Comparison of ENCODE assay signal across 27 mouse cellular contexts in the genomic region with DNA sequence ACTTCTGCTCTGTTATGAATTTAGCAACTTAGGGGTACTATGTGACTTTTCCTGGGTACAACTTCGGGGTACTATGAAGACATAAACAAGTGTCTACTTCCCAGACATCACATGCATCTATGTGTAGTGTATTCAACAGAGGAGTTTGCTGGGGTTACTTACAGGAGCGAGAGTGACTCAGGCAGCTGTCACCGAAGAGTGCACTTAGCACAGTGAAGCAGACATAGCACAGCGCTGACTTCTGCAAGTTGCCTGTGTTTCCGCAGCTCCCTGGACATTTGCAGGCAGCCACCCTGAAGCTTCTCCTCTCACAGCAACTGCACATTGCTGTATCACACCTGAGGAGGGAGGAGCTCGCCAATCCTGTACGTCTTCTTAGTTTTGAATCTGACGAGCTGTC. TPM values are rescaled to one million over a fixed set of nuclear protein-coding genes. Genes with fewer than 3 reads are reported as not detected.
A peak's percentile ranks its signal among the peaks of the same experiment; 100 is the strongest.
DNase-seq lines count a peak whose midpoint lies in the region; ATAC-seq and TF ChIP-seq lines count a peak whose summit lies in the region.
"Had no signal": no experiment of that assay in that cellular context is flagged by ENCODE, and none has a peak within 500 bp of the region (broad histone marks: within the 10 kb centered on the region; RNA-seq: fewer than 3 reads in every experiment).

No protein-coding gene starts in this region.

- H3K27me3 ChIP-seq in intestine, embryonic 14.5 days (replicated peaks; ENCODE audit: control insufficient read depth, insufficient read depth, low read length): no peaks in the 10 kb centered on the region
- H3K27me3 ChIP-seq in intestine, postnatal 0 days (replicated peaks; ENCODE audit: control insufficient read depth, insufficient read depth, low read length): no peaks in the 10 kb centered on the region
- H3K27me3 ChIP-seq in myocyte (ENCODE audit: control insufficient read depth, insufficient read depth, insufficient read length): no peaks in the 10 kb centered on the region
- H3K27me3 ChIP-seq: CH12.LX; embryonic facial prominence, embryonic 13.5 days; embryonic facial prominence, embryonic 15.5 days; forebrain, embryonic 12.5 days; Patski had no signal

- no peaks in the 10 kb centered on the region for H3K79me2 ChIP-seq in myocyte (ENCODE audit: control insufficient read depth, insufficient read depth)

- no peaks in the 10 kb centered on the region for H3K4me1 ChIP-seq in intestine, embryonic 14.5 days (replicated peaks; ENCODE audit: control insufficient read depth, insufficient read depth, low read length)
- H3K4me1 ChIP-seq in intestine, postnatal 0 days (replicated peaks; ENCODE audit: control insufficient read depth, insufficient read depth, low read length): no peaks in the 10 kb centered on the region
- H3K4me1 ChIP-seq: embryonic facial prominence, embryonic 13.5 days; forebrain, embryonic 10.5 days; forebrain, embryonic 12.5 days had no signal

- no peak overlapping the region for H3K27ac ChIP-seq in intestine, embryonic 14.5 days (ENCODE audit: low read depth)
- H3K27ac ChIP-seq in intestine, postnatal 0 days (ENCODE audit: low read depth, low read length): no peak overlapping the region
- H3K27ac ChIP-seq: embryonic facial prominence, embryonic 13.5 days; embryonic facial prominence, embryonic 15.5 days; forebrain, embryonic 10.5 days; forebrain, embryonic 12.5 days had no signal

- H3K4me2 ChIP-seq in intestine, embryonic 14.5 days (ENCODE audit: low read length): no peak overlapping the region
- H3K4me2 ChIP-seq in intestine, postnatal 0 days (replicated peaks; ENCODE audit: low read depth): no peak overlapping the region
- no peak overlapping the region for H3K4me2 ChIP-seq in myocyte (ENCODE audit: low read depth)
- H3K4me2 ChIP-seq: embryonic facial prominence, embryonic 13.5 days; embryonic facial prominence, embryonic 15.5 days; forebrain, embryonic 12.5 days had no signal

- no peaks in the 10 kb centered on the region for H3K36me3 ChIP-seq in intestine, embryonic 14.5 days (ENCODE audit: control insufficient read depth, insufficient read depth, low read length)
- H3K36me3 ChIP-seq in intestine, postnatal 0 days (ENCODE audit: control insufficient read depth, insufficient read depth): no peaks in the 10 kb centered on the region; the same call in 1 of the 2 replicates
- no peaks in the 10 kb centered on the region for H3K36me3 ChIP-seq in myocyte (ENCODE audit: control insufficient read depth, insufficient read depth)
- H3K36me3 ChIP-seq: embryonic facial prominence, embryonic 13.5 days; embryonic facial prominence, embryonic 15.5 days; forebrain, embryonic 10.5 days; forebrain, embryonic 12.5 days; G1E had no signal

- H3K9me3 ChIP-seq in intestine, embryonic 14.5 days (ENCODE audit: control insufficient read depth, low read length): no peaks in the 10 kb centered on the region
- H3K9me3 ChIP-seq in intestine, postnatal 0 days (ENCODE audit: control insufficient read depth): no peaks in the 10 kb centered on the region
- H3K9me3 ChIP-seq: embryonic facial prominence, embryonic 13.5 days; embryonic facial prominence, embryonic 15.5 days; forebrain, embryonic 10.5 days; forebrain, embryonic 12.5 days; G1E had no signal

- H3K9ac ChIP-seq in intestine, embryonic 14.5 days (ENCODE audit: low read length): no peak overlapping the region
- no peak overlapping the region for H3K9ac ChIP-seq in intestine, postnatal 0 days (ENCODE audit: low read depth, low read length)
- H3K9ac ChIP-seq: embryonic facial prominence, embryonic 13.5 days; embryonic facial prominence, embryonic 15.5 days; forebrain, embryonic 12.5 days had no signal

- no peak for TF ChIP-seq POLR2A in myocyte (IDR thresholded peaks at IDR 0.05; ENCODE audit: insufficient read length, low read depth)

- 77% methylated on average over 8 of the region's 8 CpGs for WGBS in intestine, embryonic 14.5 days
- 79% methylated on average over 8 of the region's 8 CpGs for WGBS in intestine, postnatal 0 days

- DNase-seq in intestine, embryonic 14.5 days (ENCODE audit: low spot score): peak; percentile 21
- peak; percentile 42 for DNase-seq in 3T3-L1 (ENCODE audit: low read depth, low spot score)
- peak; percentile 29 to 45 for DNase-seq in B cell, adult 2 months
- no peak for DNase-seq in cerebellum, postnatal 25 days
- no peak for DNase-seq in kidney, postnatal 4 days
- DNase-seq in right cerebral cortex, postnatal 14 days: no peak
- DNase-seq: adrenal gland, adult 8-10 months; adrenal gland, postnatal 14 days; cerebellum, adult 11-12 months; cerebellum, adult 2 months; cerebellum, adult 9-10 months; cerebellum, postnatal 10 days; cerebellum, postnatal 36 days; embryo, embryonic 11 days had no signal

- no peak overlapping the region for H3K4me3 ChIP-seq in intestine, embryonic 14.5 days (ENCODE audit: low read depth, low read length)
- H3K4me3 ChIP-seq in intestine, postnatal 0 days (ENCODE audit: low read depth, low read length): no peak overlapping the region
- H3K4me3 ChIP-seq in myocyte: no peak overlapping the region
- H3K4me3 ChIP-seq: embryonic facial prominence, embryonic 13.5 days; embryonic facial prominence, embryonic 15.5 days; erythroblast, embryonic 14.5 days; forebrain, embryonic 10.5 days; forebrain, embryonic 12.5 days had no signal

- H3ac ChIP-seq in myocyte (ENCODE audit: control insufficient read depth, insufficient read length): no peak overlapping the region

- no peak for ATAC-seq in intestine, embryonic 14.5 days (replicated peaks; ENCODE audit: low FRiP score, low TSS enrichment, low read depth)
- no peak for ATAC-seq in intestine, postnatal 0 days
- ATAC-seq: activated CD4-positive, CD25-positive, alpha-beta regulatory T cell, adult 4 months; forebrain, embryonic 14.5 days; forebrain, embryonic 16.5 days; Patski had no signal

- TF ChIP-seq CTCF in intestine, postnatal 0 days (IDR thresholded peaks at IDR 0.05; ENCODE audit: low read depth): no peak

TF ChIP-seq in myocyte, 11 proteins besides CTCF, POLR2A, EP300 and RAD21:
- TF ChIP-seq TCF12 (IDR thresholded peaks at IDR 0.05; ENCODE audit: insufficient read depth, poor library complexity, severe bottlenecking) (no peak), MYOD1 (IDR thresholded peaks at IDR 0.05; ENCODE audit: control insufficient read depth in 1 of 3, insufficient read length in 2 of 3, low read depth in 2 of 3) (peak in 2 of 3 experiments; percentile 54 to 58)

RNA-seq across cellular contexts. Expression of a gene that starts 8.2 kb away (rescaled TPM):
- polyA plus RNA-seq in intestine, embryonic 14.5 days (2014; fragmentation: Nextera tagmentation; extraction: Ambion mirVana): 5.7 and 6.5 TPM in 2 replicates
- polyA plus RNA-seq in intestine, postnatal 0 days (2015; fragmentation: Nextera tagmentation; extraction: Ambion mirVana): 1.6 and 2.3 TPM in 2 replicates
- 7.9 TPM for polyA plus RNA-seq in myocyte (2012; fragmentation: generic; extraction: Trizol)

Comparison
In these comparisons a context has a peak if more than half of its experiments do, and no peak if none do; other contexts are left out.
1. DNase-seq: peak in intestine, embryonic 14.5 days (single experiment), 3T3-L1 (single experiment) and B cell, adult 2 months (2 of 2); none in cerebellum, postnatal 25 days (0 of 2), kidney, postnatal 4 days (0 of 2) and right cerebral cortex, postnatal 14 days (single experiment).